Mouse (Mus musculus) myocyte (in vitro differentiated cells): Measurements from ENCODE around the gene Pnpla2.

Source experiments
- CEBPB ChIP-seq: IDR thresholded peaks from 2 replicates; pipeline ENCODE4 v1.6.1; 2011; ENCODE audit warnings: mild to moderate bottlenecking, moderate library complexity; ENCODE audit not compliant: poor library complexity, insufficient read depth, severe bottlenecking
- MYOG ChIP-seq, 3 experiments: IDR thresholded peaks; one replicate each; pipeline ENCODE4 v1.6.1; 2011; ENCODE audit warnings: control low read depth in 2 of 3, low read depth in 2 of 3, mild to moderate bottlenecking in 2 of 3; ENCODE audit not compliant: insufficient read length in 2 of 3, control insufficient read depth in 1 of 3, insufficient read depth in 1 of 3
- POLR2A ChIP-seq: IDR thresholded peaks from one replicate; pipeline ENCODE4 v1.6.1; 2011; ENCODE audit warnings: low read depth, mild to moderate bottlenecking, control low read depth, moderate library complexity; ENCODE audit not compliant: insufficient read length
- POLR2AphosphoS2 ChIP-seq: IDR thresholded peaks from one replicate; pipeline ENCODE4 v1.6.1; 2011; ENCODE audit warnings: low read depth, control low read depth; ENCODE audit not compliant: insufficient read length
- TCF3 ChIP-seq: IDR thresholded peaks from one replicate; pipeline ENCODE4 v1.6.1; 2011; ENCODE audit warnings: low read depth, control low read depth; ENCODE audit not compliant: insufficient read length
- USF1 ChIP-seq: IDR thresholded peaks from one replicate; pipeline ENCODE4 v1.6.1; 2011; ENCODE audit warnings: low read depth, mild to moderate bottlenecking, control low read depth, moderate library complexity

- TF ChIP-seq MYOG (IDR thresholded peaks at IDR 0.05; ENCODE audit: control insufficient read depth in 1 of 3, insufficient read depth in 1 of 3, insufficient read length in 2 of 3, low read depth in 2 of 3) (no peak), TCF3 (no peak), POLR2A (no peak), USF1 (no peak), POLR2AphosphoS2 (no peak), CEBPB (no peak)
These were observed 5.6 kb downstream of the Pnpla2 start, which contains the start of gene Cracr2b for GRCm38 (mm10) chr7:141460391-141461113.
